Mouse (Mus musculus): Measurements from ENCODE around the gene Dhdh.

DNA sequence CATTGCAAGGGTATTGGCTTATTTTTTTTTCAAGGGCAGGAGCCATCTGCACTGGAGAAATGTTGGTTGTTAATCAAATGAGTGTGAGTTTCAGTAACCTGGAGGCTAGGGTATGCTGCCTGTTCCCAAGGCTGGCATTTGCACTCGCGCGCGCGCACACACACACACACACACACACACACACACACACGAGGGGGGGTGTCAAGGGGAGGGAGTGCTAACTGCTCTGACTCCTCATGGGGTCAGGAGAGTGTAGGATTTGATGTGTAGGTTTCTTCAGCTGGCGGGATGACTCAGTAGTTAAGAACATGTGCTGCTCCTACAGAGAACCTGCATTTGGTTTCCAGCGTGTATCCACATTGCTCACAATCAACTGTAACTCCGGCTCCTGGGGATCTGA, 2.2 kb upstream of the Dhdh start:
- no peak for TF ChIP-seq POLR2A (IDR thresholded peaks at IDR 0.05; ENCODE audit: low read depth, low read length)
- no peak for TF ChIP-seq CTCF (IDR thresholded peaks at IDR 0.05; ENCODE audit: extremely low read depth, insufficient read length, insufficient replicate concordance, low read depth, low read length)
